In the genomic region with DNA sequence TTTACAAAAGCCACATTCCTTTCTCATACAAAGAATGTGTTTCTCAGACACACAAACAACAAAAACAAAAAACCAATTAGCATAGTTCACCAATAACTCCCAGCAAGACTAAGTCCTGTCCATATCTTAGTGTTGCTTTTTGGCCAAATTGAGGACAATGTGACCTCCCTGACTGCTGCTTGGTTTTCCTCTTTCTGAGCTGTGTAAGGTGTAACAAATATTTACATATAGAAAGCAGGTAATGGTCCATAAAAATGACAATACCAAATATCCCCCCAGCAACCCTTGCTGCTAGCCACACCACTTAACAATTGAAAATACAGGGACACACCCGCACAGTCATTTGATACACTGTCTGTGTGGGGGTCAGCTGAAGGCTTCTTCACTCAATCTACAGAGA, we compare ENCODE assay signal across 25 mouse cellular contexts.
DNase-seq lines count a peak whose midpoint lies in the region; ATAC-seq lines count a peak whose summit lies in the region.
"Had no signal": no experiment of that assay in that cellular context is flagged by ENCODE, and none has a peak within 500 bp of the region (broad histone marks: within the 10 kb centered on the region; RNA-seq: fewer than 3 reads in every experiment).

No protein-coding gene starts in this region.

- no peak for ATAC-seq in heart, embryonic 12.5 days (ENCODE audit: insufficient number of reproducible peaks, low FRiP score)
- no peak for ATAC-seq in megakaryocyte, adult 5-6 weeks (ENCODE audit: poor library complexity, severe bottlenecking)
- ATAC-seq: forebrain, embryonic 14.5 days; forebrain, embryonic 16.5 days; Patski had no signal

- 87% methylated on average over 1 of the region's 1 CpGs for WGBS in heart, embryonic 12.5 days

- no peak overlapping the region for H3K4me3 ChIP-seq in heart, embryonic 12.5 days
- H3K4me3 ChIP-seq: embryonic facial prominence, embryonic 13.5 days; embryonic facial prominence, embryonic 15.5 days; erythroblast, embryonic 14.5 days; forebrain, embryonic 10.5 days; forebrain, embryonic 12.5 days had no signal

- no peak overlapping the region for H3K4me2 ChIP-seq in heart, embryonic 12.5 days
- H3K4me2 ChIP-seq: embryonic facial prominence, embryonic 13.5 days; embryonic facial prominence, embryonic 15.5 days; forebrain, embryonic 12.5 days had no signal

- H3K27me3 ChIP-seq in heart, embryonic 12.5 days (replicated peaks) = no peaks in the 10 kb centered on the region
- H3K27me3 ChIP-seq: embryonic facial prominence, embryonic 13.5 days; embryonic facial prominence, embryonic 15.5 days; forebrain, embryonic 12.5 days; Patski had no signal

- peak; percentile 90 for DNase-seq in ES-CJ7 (ENCODE audit: low read depth, low spot score)
- peak; percentile 89 for DNase-seq in R1 (ENCODE audit: low read depth, low spot score)
- DNase-seq in ZHBTc4 (ENCODE audit: low read depth, low spot score) = peak; percentile 68
- DNase-seq in heart, postnatal 25 days (ENCODE audit: low spot score) = no peak
- DNase-seq: adrenal gland, adult 2 months; adrenal gland, postnatal 10 days; adrenal gland, postnatal 25 days; cerebellum, adult 11 months; cerebellum, adult 18-20 months; cerebellum, adult 8-10 months; cerebellum, adult 9-11 months; cerebellum, postnatal 14 days; cerebellum, postnatal 36 days; embryo, embryonic 11 days had no signal

- intact Hi-C loops in heart, postnatal 25 days (cut with DNase I) = no loop called here

- no peak overlapping the region for H3K27ac ChIP-seq in heart, embryonic 12.5 days (ENCODE audit: poor library complexity, severe bottlenecking)
- H3K27ac ChIP-seq: embryonic facial prominence, embryonic 13.5 days; embryonic facial prominence, embryonic 15.5 days; forebrain, embryonic 10.5 days; forebrain, embryonic 12.5 days had no signal

- no peak overlapping the region for H3K9ac ChIP-seq in heart, embryonic 12.5 days
- H3K9ac ChIP-seq: embryonic facial prominence, embryonic 13.5 days; embryonic facial prominence, embryonic 15.5 days; forebrain, embryonic 12.5 days had no signal

- H3K9me3 ChIP-seq in heart, embryonic 12.5 days (replicated peaks) = no peaks in the 10 kb centered on the region
- H3K9me3 ChIP-seq: embryonic facial prominence, embryonic 13.5 days; embryonic facial prominence, embryonic 15.5 days; forebrain, embryonic 10.5 days; forebrain, embryonic 12.5 days; G1E had no signal

- no peaks in the 10 kb centered on the region for H3K4me1 ChIP-seq in heart, embryonic 12.5 days (replicated peaks)
- H3K4me1 ChIP-seq: embryonic facial prominence, embryonic 13.5 days; embryonic facial prominence, embryonic 15.5 days; forebrain, embryonic 10.5 days; forebrain, embryonic 12.5 days had no signal

- H3K36me3 ChIP-seq in heart, embryonic 12.5 days = no peaks in the 10 kb centered on the region
- H3K36me3 ChIP-seq: embryonic facial prominence, embryonic 13.5 days; embryonic facial prominence, embryonic 15.5 days; forebrain, embryonic 10.5 days; forebrain, embryonic 12.5 days; G1E had no signal
